Mouse (Mus musculus) midbrain, embryonic 14.5 days (tissue): ENCODE data around the gene Gm18596. TPM values are rescaled to one million over a fixed set of nuclear protein-coding genes. Genes with fewer than 3 reads are reported as not detected.
"Not testable (repeated sequence)": the region's sequence is repeated elsewhere in the genome, so short reads cannot be mapped to it uniquely, and the experiment has no call there.

ENCODE experiments used
- ATAC-seq: fragments of 200-750 bp; cut with Nextera tagmentation; 2 replicates; pipeline ENCODE4 v1.8.0; 2017; ENCODE audit warnings: moderate number of reproducible peaks, moderate library complexity; ENCODE audit not compliant: low FRiP score, low TSS enrichment
- DNase-seq: peaks from one replicate; pipeline ENCODE4 v3.0.0-alpha.2; 2015
- H3K27ac ChIP-seq: fragments of 300-500 bp; sonication (generic); replicated peaks from 2 replicates; pipeline ENCODE4 v1.5.1; 2014; ENCODE audit warnings: mild to moderate bottlenecking, low read depth, low read length, moderate library complexity
- H3K27me3 ChIP-seq: fragments of 300-500 bp; sonication (generic); 2 replicates; pipeline ENCODE4 v1.6.1; 2014; ENCODE audit warnings: low read length, control low read depth, mixed read lengths; ENCODE audit not compliant: control insufficient read depth, insufficient read depth
- H3K36me3 ChIP-seq: fragments of 300-500 bp; sonication (generic); 2 replicates; pipeline ENCODE4 v1.6.1; 2014; ENCODE audit warnings: low read length, control low read depth; ENCODE audit not compliant: control insufficient read depth, insufficient read depth
- H3K4me1 ChIP-seq: fragments of 300-500 bp; sonication (generic); 2 replicates; pipeline ENCODE4 v1.6.1; 2014; ENCODE audit warnings: mild to moderate bottlenecking, antibody characterized with exemption, low read length, control low read depth; ENCODE audit not compliant: control insufficient read depth, insufficient read depth
- H3K4me2 ChIP-seq: fragments of 300-500 bp; sonication (generic); 2 replicates; pipeline ENCODE4 v1.6.1; 2014; ENCODE audit warnings: mild to moderate bottlenecking, low read length, moderate library complexity
- H3K4me3 ChIP-seq: fragments of 300-500 bp; sonication (generic); replicated peaks from 2 replicates; pipeline ENCODE4 v1.5.1; 2014; ENCODE audit warnings: low read depth, low read length
- H3K9ac ChIP-seq: fragments of 300-500 bp; sonication (generic); replicated peaks from 2 replicates; pipeline ENCODE4 v1.6.1; 2014; ENCODE audit warnings: mild to moderate bottlenecking, low read length, moderate library complexity
- H3K9me3 ChIP-seq: fragments of 300-500 bp; sonication (generic); 2 replicates; pipeline ENCODE4 v1.6.1; 2016; ENCODE audit warnings: low read length, control low read depth, mixed read lengths; ENCODE audit not compliant: control insufficient read depth
- WGBS: fragments of 180-500 bp; shearing (Covaris S2); extraction: QIAGEN DNeasy Blood & Tissue Kit; methylation state at CpG from one replicate; pipeline ENCODE4 v1.1.7; 2014; 5-methylcytosine and 5-hydroxymethylcytosine counted together
- polyA plus RNA-seq: library from polyadenylated mRNA; unstranded; fragments of >200 nt; fragmentation: Nextera tagmentation; extraction: Ambion mirVana; gene quantifications from 2 replicates; pipeline ENCODE4 v1.2.1, GENCODE M21; 2014

Gene Gm18596
- polyA plus RNA-seq: not detected in 2 replicates

DNA sequence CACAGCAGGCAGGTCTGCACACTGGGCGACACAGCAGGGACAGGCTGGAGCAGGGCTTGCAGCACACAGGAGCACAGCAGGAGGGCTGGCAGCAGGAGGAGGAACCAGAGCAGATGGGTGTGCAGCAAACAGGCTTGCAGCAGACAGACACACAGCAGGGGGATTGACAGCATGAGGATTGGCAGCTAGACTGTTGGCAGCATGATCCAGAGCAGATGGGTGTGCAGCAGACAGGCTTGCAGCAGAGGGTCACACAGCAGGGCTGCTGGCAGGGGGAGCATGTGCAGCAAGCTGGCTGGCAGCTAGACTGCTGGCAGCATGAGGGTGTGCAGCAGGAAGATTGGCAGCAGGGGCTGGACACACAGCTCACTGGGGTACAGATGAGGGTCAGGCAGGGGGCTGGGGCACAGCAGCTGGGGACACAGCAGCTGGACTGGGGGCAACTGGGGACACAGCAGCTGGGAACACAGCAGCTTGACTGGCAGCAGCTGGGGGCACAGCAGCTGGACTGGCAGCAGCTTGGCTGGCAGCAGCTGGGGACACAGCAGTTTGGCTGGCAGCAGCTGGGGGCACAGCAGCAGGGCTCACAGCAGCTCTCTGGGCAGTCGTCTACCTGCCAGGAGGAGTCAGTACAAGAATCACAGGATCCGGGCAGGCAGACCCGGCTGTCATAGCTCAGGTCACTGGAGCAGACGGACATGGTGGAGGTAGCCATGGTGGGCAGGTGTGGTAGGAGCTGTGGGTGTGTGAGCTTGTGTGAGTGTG, at the start of gene Gm18596:
Gm18596 (minus strand) TSS at position 715 of the 765 bp plus-strand sequence.
- H3K36me3 ChIP-seq, H3K9ac ChIP-seq, H3K4me1 ChIP-seq, H3K27ac ChIP-seq, H3K4me3 ChIP-seq, H3K9me3 ChIP-seq, DNase-seq, ATAC-seq, H3K4me2 ChIP-seq, H3K27me3 ChIP-seq: not testable (repeated sequence)
- WGBS: 58% methylated on average over 4 of the region's 5 CpGs

GRCm38 (mm10) chr10:77788621-77789020, 46.2 kb upstream of the Gm18596 start:
- Histone ChIP-seq H3K36me3 (no peaks in the 10 kb centered on the region), H3K9me3 (no peaks in the 10 kb centered on the region), H3K27me3 (no peaks in the 10 kb centered on the region), H3K9ac (no peak overlapping the region), H3K4me2 (no peak overlapping the region), H3K4me3 (no peak overlapping the region), H3K27ac (no peak overlapping the region), H3K4me1 (no peaks in the 10 kb centered on the region)
- no peak for DNase-seq
- WGBS: 94% methylated on average over 2 of the region's 2 CpGs
- ATAC-seq: no peak

DNA sequence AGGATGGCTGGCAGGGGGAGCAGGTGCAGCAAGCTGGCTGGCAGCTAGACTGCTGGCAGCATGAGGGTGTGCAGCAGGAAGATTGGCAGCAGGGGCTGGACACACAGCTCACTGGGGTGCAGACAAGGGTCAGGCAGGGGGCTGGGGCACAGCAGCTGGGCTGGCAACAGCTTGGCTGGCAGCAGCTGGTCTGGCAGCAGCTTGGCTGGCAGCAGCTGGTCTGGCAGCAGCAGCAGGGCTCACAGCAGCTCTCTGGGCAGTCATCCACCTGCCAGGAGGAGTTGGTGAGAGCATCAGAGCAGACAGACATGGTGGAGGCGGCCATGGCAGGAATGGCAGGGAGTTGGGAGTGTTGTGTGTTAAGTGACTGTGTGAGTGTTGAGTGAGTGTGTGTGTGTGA, 45.4 kb upstream of the Gm18596 start, which contains the start of gene Gm7137:
Gm7137 (minus strand) TSS at position 325 of the 400 bp plus-strand sequence.
- not testable (repeated sequence) for H3K4me1 ChIP-seq, DNase-seq, ATAC-seq, H3K4me3 ChIP-seq, H3K4me2 ChIP-seq, H3K9me3 ChIP-seq, H3K27ac ChIP-seq, H3K9ac ChIP-seq, H3K36me3 ChIP-seq, H3K27me3 ChIP-seq
- 83% methylated on average over 1 of the region's 1 CpGs for WGBS

DNA sequence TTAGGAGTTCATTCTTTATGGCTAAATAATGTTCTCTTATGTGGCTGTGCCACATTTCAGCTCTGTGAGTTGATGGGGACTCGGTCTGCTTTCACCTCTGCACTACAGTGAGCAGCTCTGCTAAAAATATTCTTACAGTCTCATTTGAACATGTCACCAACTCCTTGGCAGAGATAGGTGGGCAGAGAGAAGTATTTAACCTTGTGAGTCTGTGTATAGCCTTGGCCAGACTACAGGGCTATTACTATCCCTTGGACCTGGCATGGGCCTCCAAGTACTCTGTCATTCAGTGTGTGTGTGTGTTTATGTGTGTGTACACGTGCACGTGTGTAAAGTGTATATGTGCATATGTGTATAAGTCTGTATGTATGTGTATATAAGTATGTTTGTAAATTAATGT, 41.0 kb upstream of the Gm18596 start:
- DNase-seq, H3K27me3 ChIP-seq, H3K36me3 ChIP-seq, H3K27ac ChIP-seq, H3K4me3 ChIP-seq, H3K4me2 ChIP-seq, H3K4me1 ChIP-seq, H3K9me3 ChIP-seq, ATAC-seq, H3K9ac ChIP-seq: not testable (repeated sequence)
- 87% methylated on average over 1 of the region's 3 CpGs for WGBS

DNA sequence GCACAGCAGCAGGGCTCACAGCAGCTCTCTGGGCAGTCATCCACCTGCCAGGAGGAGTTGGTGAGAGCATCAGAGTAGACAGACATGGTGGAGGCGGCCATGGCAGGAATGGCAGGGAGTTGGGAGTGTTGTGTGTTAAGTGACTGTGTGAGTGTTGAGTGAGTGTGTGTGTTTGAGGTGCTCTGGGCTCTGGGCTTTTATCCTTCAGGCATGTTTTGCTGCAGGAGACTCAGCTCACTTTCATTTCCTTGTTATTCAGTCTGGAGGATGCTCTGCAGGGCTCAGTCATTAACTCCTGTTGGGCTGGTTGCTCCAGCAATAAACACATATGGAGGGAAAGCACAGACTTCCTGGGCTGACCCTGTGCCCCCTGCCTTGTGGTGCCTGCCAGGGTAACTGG, 40.0 kb upstream of the Gm18596 start, which contains the start of gene Gm3250:
Gm3250 (minus strand) TSS at position 101 of the 400 bp plus-strand sequence.
- not testable (repeated sequence) for H3K27ac ChIP-seq, H3K9me3 ChIP-seq, H3K36me3 ChIP-seq, H3K9ac ChIP-seq, H3K4me1 ChIP-seq, DNase-seq, ATAC-seq, H3K4me3 ChIP-seq, H3K27me3 ChIP-seq, H3K4me2 ChIP-seq
- 60% methylated on average over 1 of the region's 1 CpGs for WGBS

DNA sequence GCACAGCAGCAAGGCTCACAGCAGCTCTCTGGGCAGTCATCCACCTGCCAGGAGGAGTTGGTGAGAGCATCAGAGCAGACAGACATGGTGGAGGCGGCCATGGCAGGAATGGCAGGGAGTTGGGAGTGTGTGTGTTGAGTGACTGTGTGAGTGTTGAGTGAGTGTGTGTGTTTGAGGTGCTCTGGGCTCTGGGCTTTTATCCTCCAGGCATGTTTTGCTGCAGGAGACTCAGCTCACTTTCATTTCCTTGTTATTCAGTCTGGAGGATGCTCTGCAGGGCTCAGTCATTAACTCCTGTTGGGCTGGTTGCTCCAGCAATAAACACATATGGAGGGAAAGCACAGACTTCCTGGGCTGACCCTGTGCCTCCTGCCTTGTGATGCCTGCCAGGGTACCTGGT, 34.4 kb upstream of the Gm18596 start, which contains the start of gene Gm7138:
Gm7138 (minus strand) TSS at position 101 of the 400 bp plus-strand sequence.
- H3K9me3 ChIP-seq, H3K4me2 ChIP-seq: not testable (repeated sequence)
- 64% methylated on average over 1 of the region's 1 CpGs for WGBS

GRCm38 (mm10) chr10:77772142-77772541, 29.7 kb upstream of the Gm18596 start:
- not testable (repeated sequence) for H3K4me1 ChIP-seq, H3K9ac ChIP-seq

More for the DNA sequence above, 34.4 kb upstream of the Gm18596 start, which contains the start of gene Gm7138:
- DNase-seq, H3K9ac ChIP-seq, H3K36me3 ChIP-seq, H3K27me3 ChIP-seq, H3K27ac ChIP-seq, H3K4me3 ChIP-seq, ATAC-seq, H3K4me1 ChIP-seq: not testable (repeated sequence)

DNA sequence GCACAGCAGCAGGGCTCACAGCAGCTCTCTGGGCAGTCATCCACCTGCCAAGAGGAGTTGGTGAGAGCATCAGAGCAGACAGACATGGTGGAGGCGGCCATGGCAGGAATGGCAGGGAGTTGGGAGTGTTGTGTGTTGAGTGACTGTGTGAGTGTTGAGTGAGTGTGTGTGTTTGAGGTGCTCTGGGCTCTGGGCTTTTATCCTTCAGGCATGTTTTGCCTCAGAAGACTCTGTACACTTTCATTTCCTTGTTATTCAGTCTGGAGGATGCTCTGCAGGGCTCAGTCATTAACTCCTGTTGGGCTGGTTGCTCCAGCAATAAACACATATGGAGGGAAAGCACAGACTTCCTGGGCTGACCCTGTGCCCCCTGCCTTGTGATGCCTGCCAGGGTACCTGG, 28.8 kb upstream of the Gm18596 start, which contains the start of gene Gm3238:
Gm3238 (minus strand) TSS at position 101 of the 400 bp plus-strand sequence.
- H3K9ac ChIP-seq, H3K4me3 ChIP-seq, H3K4me2 ChIP-seq, H3K27ac ChIP-seq, H3K36me3 ChIP-seq, ATAC-seq, H3K9me3 ChIP-seq, DNase-seq, H3K27me3 ChIP-seq, H3K4me1 ChIP-seq: not testable (repeated sequence)
- WGBS: 79% methylated on average over 1 of the region's 1 CpGs

More at GRCm38 (mm10) chr10:77772142-77772541, 29.7 kb upstream of the Gm18596 start:
- not testable (repeated sequence) for H3K27me3 ChIP-seq, H3K36me3 ChIP-seq, H3K9me3 ChIP-seq, ATAC-seq, H3K4me3 ChIP-seq, H3K27ac ChIP-seq, H3K4me2 ChIP-seq, DNase-seq
- 88% methylated on average over 2 of the region's 3 CpGs for WGBS

DNA sequence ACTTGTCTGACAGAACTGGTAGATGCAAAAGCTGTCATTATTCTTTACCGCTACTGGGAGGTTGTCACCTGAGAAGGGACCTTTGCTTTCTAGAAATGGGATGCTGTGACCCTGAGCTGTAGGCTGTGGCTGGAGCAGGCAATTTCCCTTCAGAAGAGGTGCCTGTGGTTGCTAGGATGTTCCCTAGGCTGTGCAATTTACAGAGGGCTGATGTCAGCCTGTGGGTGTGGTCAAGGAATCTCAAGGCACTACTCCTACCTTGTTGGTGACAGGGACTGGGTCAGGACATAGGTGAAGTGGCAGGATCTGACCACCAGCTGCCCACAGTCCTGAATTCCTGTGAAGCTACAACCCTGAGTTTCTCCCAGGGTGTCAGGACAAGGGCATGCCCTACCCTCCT, 27.3 kb upstream of the Gm18596 start:
- H3K9ac ChIP-seq: no peak overlapping the region
- no peak for DNase-seq
- H3K4me1 ChIP-seq: no peaks in the 10 kb centered on the region
- H3K27me3 ChIP-seq: no peaks in the 10 kb centered on the region
- no peak overlapping the region for H3K27ac ChIP-seq
- H3K4me3 ChIP-seq: no peak overlapping the region
- no peak for ATAC-seq
- H3K9me3 ChIP-seq: no peaks in the 10 kb centered on the region
- H3K36me3 ChIP-seq: no peaks in the 10 kb centered on the region
- no peak overlapping the region for H3K4me2 ChIP-seq
- 81% methylated on average over 1 of the region's 1 CpGs for WGBS
